Comparison of ENCODE assay signal across 8 mouse cellular contexts in the genomic region with DNA sequence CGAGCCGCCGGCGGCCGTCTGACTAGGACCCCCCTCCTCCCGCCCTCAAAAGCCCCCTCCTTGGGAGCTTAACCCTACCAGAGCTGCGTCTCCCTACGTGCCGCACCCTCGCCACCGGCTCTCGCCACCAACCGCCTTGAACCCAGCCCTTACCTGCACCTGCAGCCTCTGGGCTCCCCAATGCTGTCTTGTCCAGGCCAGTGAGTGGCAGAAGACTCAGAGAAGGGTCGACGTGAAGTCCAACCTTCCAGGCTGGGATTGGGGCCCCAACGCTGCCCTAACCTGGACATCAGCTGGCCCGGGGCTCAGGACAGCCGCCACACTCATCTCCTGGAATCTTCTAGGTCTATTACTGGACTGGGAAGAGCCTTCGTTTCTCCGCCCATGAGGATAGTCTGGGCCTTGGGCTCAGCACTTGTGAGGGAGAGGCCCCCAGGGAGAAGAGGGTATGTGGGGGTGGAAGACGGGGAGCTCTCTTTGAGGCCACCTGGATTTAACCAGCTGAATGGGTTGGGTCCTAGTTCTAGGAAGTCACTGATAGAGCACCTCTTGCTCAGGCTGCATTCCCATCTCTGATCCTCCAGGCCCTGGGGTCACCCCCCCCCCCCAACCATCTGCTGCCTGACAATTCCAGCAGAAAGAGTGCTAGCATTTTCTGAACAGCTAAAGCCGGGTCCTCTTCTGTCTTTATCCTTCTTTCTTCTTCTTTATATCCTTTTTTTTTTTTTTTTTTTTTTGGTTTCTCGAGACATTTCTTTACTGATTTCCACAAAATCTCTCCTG. TPM values are rescaled to one million over a fixed set of nuclear protein-coding genes. Genes with fewer than 3 reads are reported as not detected.
DNase-seq lines count a peak whose midpoint lies in the region; ATAC-seq and TF ChIP-seq lines count a peak whose summit lies in the region.

A gene (minus strand): TSS at position 321 of the 783 bp plus-strand sequence.

- TF ChIP-seq POLR2A in kidney, adult 2 months (IDR thresholded peaks at IDR 0.05; ENCODE audit: low read depth, low read length), result no peak

- H3K36me3 ChIP-seq in kidney, adult 2 months (ENCODE audit: control insufficient read depth, insufficient read depth, low read length), result no peaks in the 10 kb centered on the region
- H3K36me3 ChIP-seq in embryonic facial prominence, embryonic 11.5 days (replicated peaks; ENCODE audit: control insufficient read depth, insufficient read depth, low read depth, low read length), result no peaks in the 10 kb centered on the region
- H3K36me3 ChIP-seq in hindbrain, postnatal 0 days (ENCODE audit: insufficient read depth, low read length), result no peaks in the 10 kb centered on the region
- no peaks in the 10 kb centered on the region for H3K36me3 ChIP-seq in midbrain, embryonic 11.5 days (ENCODE audit: control insufficient read depth, insufficient read depth, low read length)

- H3K4me3 ChIP-seq in kidney, adult 2 months (ENCODE audit: insufficient read depth, low read depth, low read length), result peak within 1 kb of the TSS; percentile 19; the same call in 1 of the 2 replicates
- H3K4me3 ChIP-seq in embryonic facial prominence, embryonic 11.5 days (ENCODE audit: low read depth, low read length), result peak within 1 kb of the TSS; percentile 29
- peak within 1 kb of the TSS; percentile 47 for H3K4me3 ChIP-seq in hindbrain, postnatal 0 days (ENCODE audit: low read length)
- peak within 1 kb of the TSS; percentile 26 for H3K4me3 ChIP-seq in midbrain, embryonic 11.5 days (ENCODE audit: low read depth, low read length)

- ATAC-seq in embryonic facial prominence, embryonic 11.5 days (replicated peaks; ENCODE audit: insufficient number of reproducible peaks, low FRiP score, low TSS enrichment, low read depth), result no peak
- ATAC-seq in hindbrain, postnatal 0 days, result 0 out of 2 replicates have a peak, but pooled peaks have one; percentile 36
- no peak; the same call in 1 of the 2 replicates for ATAC-seq in midbrain, embryonic 11.5 days (ENCODE audit: low FRiP score)

- H3K9me3 ChIP-seq in embryonic facial prominence, embryonic 11.5 days (replicated peaks; ENCODE audit: control insufficient read depth, low read length), result no peaks in the 10 kb centered on the region
- H3K9me3 ChIP-seq in hindbrain, postnatal 0 days (ENCODE audit: low read length), result no peaks in the 10 kb centered on the region
- H3K9me3 ChIP-seq in midbrain, embryonic 11.5 days (ENCODE audit: control insufficient read depth, low read length), result no peaks in the 10 kb centered on the region

- peak within 1 kb of the TSS; percentile 63 for H3K4me2 ChIP-seq in embryonic facial prominence, embryonic 11.5 days (ENCODE audit: low read depth, low read length)
- peak within 1 kb of the TSS; percentile 67 for H3K4me2 ChIP-seq in hindbrain, postnatal 0 days (ENCODE audit: low read depth, low read length)
- H3K4me2 ChIP-seq in midbrain, embryonic 11.5 days, result peak within 1 kb of the TSS; percentile 43

- H3K9ac ChIP-seq in embryonic facial prominence, embryonic 11.5 days (replicated peaks; ENCODE audit: low read length), result peak within 1 kb of the TSS; percentile 37
- peak within 1 kb of the TSS; percentile 60 for H3K9ac ChIP-seq in hindbrain, postnatal 0 days (replicated peaks; ENCODE audit: low read length)
- H3K9ac ChIP-seq in midbrain, embryonic 11.5 days (ENCODE audit: low read length), result peak within 1 kb of the TSS; percentile 39; the same call in 1 of the 2 replicates

- H3K27ac ChIP-seq in kidney, adult 2 months (ENCODE audit: insufficient read depth, low read depth, low read length), result no peak within 1 kb of the TSS
- no peak within 1 kb of the TSS for H3K27ac ChIP-seq in embryonic facial prominence, embryonic 11.5 days (replicated peaks; ENCODE audit: low read depth, low read length)
- H3K27ac ChIP-seq in hindbrain, postnatal 0 days, result peak within 1 kb of the TSS; percentile 41; the same call in 1 of the 2 replicates
- no peak within 1 kb of the TSS for H3K27ac ChIP-seq in midbrain, embryonic 11.5 days (ENCODE audit: low read depth, low read length)

- 30% methylated on average over 23 of the region's 23 CpGs for WGBS in kidney, adult 2 months
- WGBS in embryonic facial prominence, embryonic 11.5 days, result 7% methylated on average over 23 of the region's 23 CpGs
- WGBS in hindbrain, postnatal 0 days, result 7% methylated on average over 23 of the region's 23 CpGs
- WGBS in midbrain, embryonic 11.5 days, result 9% methylated on average over 23 of the region's 23 CpGs

- H3K4me1 ChIP-seq in kidney, adult 2 months (ENCODE audit: control insufficient read depth, insufficient read depth, low read length), result peaks cover 8% of the 10 kb centered on the region; the same call in 1 of the 2 replicates
- no peaks in the 10 kb centered on the region; the same call in 1 of the 2 replicates for H3K4me1 ChIP-seq in embryonic facial prominence, embryonic 11.5 days (ENCODE audit: control insufficient read depth, insufficient read depth, low read length)
- H3K4me1 ChIP-seq in hindbrain, postnatal 0 days (ENCODE audit: insufficient read depth, low read length), result peaks cover 15% of the 10 kb centered on the region
- peaks cover 6% of the 10 kb centered on the region for H3K4me1 ChIP-seq in midbrain, embryonic 11.5 days (ENCODE audit: control insufficient read depth, insufficient read depth, low read length)

- no peak for TF ChIP-seq CTCF in kidney, adult 2 months (conservative IDR thresholded peaks at IDR 0.05; ENCODE audit: insufficient read depth, insufficient read length, low read depth, low read length)
- TF ChIP-seq CTCF in hindbrain, postnatal 0 days (IDR thresholded peaks at IDR 0.05; ENCODE audit: low read depth), result no peak

- H3K27me3 ChIP-seq in kidney, adult 2 months (replicated peaks; ENCODE audit: control insufficient read depth, insufficient read depth, low read length), result no peaks in the 10 kb centered on the region
- H3K27me3 ChIP-seq in embryonic facial prominence, embryonic 11.5 days (ENCODE audit: control insufficient read depth, insufficient read depth, low read length), result peaks cover 54% of the 10 kb centered on the region
- peaks cover 6% of the 10 kb centered on the region for H3K27me3 ChIP-seq in hindbrain, postnatal 0 days (ENCODE audit: insufficient read depth, low read length)
- peaks cover 56% of the 10 kb centered on the region for H3K27me3 ChIP-seq in midbrain, embryonic 11.5 days (ENCODE audit: control insufficient read depth, insufficient read depth, low read length)

- DNase-seq in kidney, adult 2 months, result no peak
- DNase-seq in kidney, postnatal 10 days, result no peak
- no peak for DNase-seq in embryonic facial prominence, embryonic 11.5 days (ENCODE audit: low spot score)
- no peak for DNase-seq in hindbrain, postnatal 0 days (ENCODE audit: low spot score)
- no peak for DNase-seq in midbrain, embryonic 11.5 days (ENCODE audit: low spot score, missing footprints)
- no peak for DNase-seq in urinary bladder, adult 18-20 months (ENCODE audit: low spot score in 2 of 2)
- no peak for DNase-seq in spleen, postnatal 10 days (ENCODE audit: low spot score in 2 of 2)
- no peak for DNase-seq in spleen, adult 18-20 months

RNA-seq across cellular contexts. Expression of the gene that starts here (rescaled TPM):
- polyA plus RNA-seq in kidney, adult 2 months (2012; rRNA removed), result 0.07 and 0.08 TPM in 2 replicates
- 0.26 and 0.32 TPM in 2 replicates for polyA plus RNA-seq in embryonic facial prominence, embryonic 11.5 days (2014; fragmentation: Nextera tagmentation; extraction: Ambion mirVana)
- 13.3 and 17.6 TPM in 2 replicates for total RNA-seq in hindbrain, postnatal 0 days (2014; rRNA removed)
- polyA plus RNA-seq in hindbrain, postnatal 0 days (2015; fragmentation: Nextera tagmentation; extraction: Ambion mirVana), result 15.9 and 21.7 TPM in 2 replicates
- polyA plus RNA-seq in midbrain, embryonic 11.5 days (2014; fragmentation: Nextera tagmentation; extraction: Ambion mirVana), result not detected in 2 replicates

Comparison
In these comparisons a context has a peak if more than half of its experiments do, and no peak if none do; other contexts are left out.
1. RNA of the gene that starts here (polyA plus RNA-seq): 15.9 to 21.7 TPM in hindbrain, postnatal 0 days; 0.26 to 0.32 TPM in embryonic facial prominence, embryonic 11.5 days, 0.07 to 0.08 TPM in kidney, adult 2 months and not detected in midbrain, embryonic 11.5 days; every median in the first group is over 10 times any median in the second.
2. Peak in every context shown above with its lines, with median percentiles within 50 percentile points of each other: H3K4me3 ChIP-seq, H3K4me2 ChIP-seq and H3K9ac ChIP-seq.